Mouse (Mus musculus) megakaryocyte, embryonic 14.5 days (primary cell): ENCODE measurements around the gene Impad1.

Experiments used
- FLI1 ChIP-seq: IDR thresholded peaks from 2 replicates; pipeline ENCODE4 v1.6.1; 2012; ENCODE audit warnings: low read length, inconsistent platforms, mixed read lengths
- GATA1 ChIP-seq: IDR thresholded peaks from 3 replicates; pipeline ENCODE4 v1.6.1; 2012; ENCODE audit warnings: mixed read lengths, low read length, inconsistent platforms, borderline replicate concordance

DNA sequence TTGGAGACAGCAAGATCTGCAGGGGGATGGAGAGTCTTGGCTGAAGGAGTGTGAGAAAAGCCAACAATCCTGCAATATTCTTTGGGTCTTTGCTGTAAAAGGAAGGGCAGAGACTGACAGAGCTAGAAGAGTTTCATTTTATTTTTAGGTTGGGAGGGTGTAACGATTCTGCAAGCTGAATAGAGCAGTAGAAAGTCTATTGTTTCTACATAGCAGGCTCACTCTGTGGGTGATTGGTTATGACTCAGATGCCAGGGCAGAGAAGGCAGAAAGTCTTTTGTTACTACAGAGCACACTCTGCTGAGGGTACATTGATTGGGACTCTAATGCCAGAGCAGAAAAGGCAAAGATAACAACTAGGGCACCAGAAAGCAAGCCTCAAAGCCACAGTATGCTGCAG lies 47.0 kb upstream of the Impad1 start:
- TF ChIP-seq GATA1 (no peak), FLI1 (no peak)
